Mouse (Mus musculus) adrenal gland, postnatal 4 days (tissue): ENCODE results near the gene Rin1. TPM values are rescaled to one million over a fixed set of nuclear protein-coding genes. Genes with fewer than 3 reads are reported as not detected.
"Not testable (repeated sequence)": the region's sequence is repeated elsewhere in the genome, so short reads cannot be mapped to it uniquely, and the experiment has no call there.

Source experiments
- DNase-seq, 2 experiments: peaks; one replicate each; pipeline ENCODE4 v3.0.0; 2021 to 2022; ENCODE audit warnings: low spot score in 2 of 2, mixed read lengths in 2 of 2
- long read RNA-seq, 2 experiments: library from polyadenylated mRNA; stranded (forward); transcript quantifications; one replicate each; pipeline ENCODE4 v2.0.0; 2021
- total RNA-seq, 2 experiments: library from RNA; stranded (reverse); gene quantifications; 2 replicates each; pipeline ENCODE4 v1.2.3; 2021

Gene Rin1
- 1 to 10 TPM; 5.1 TPM for total RNA-seq
- long read RNA-seq, experiment 1, partial matches to known transcripts: 2 of 3 reads
- long read RNA-seq, experiment 1, other reads (novel, unspliced or antisense): 1 of 3 reads
- long read RNA-seq, experiment 2, full-length matches to known transcripts: 2 of 5 reads
- long read RNA-seq, experiment 2, partial matches to known transcripts: 3 of 5 reads
- long read RNA-seq, experiment 2, other reads (novel, unspliced or antisense): 0 of 5 reads

GRCm38 (mm10) chr19:5050047-5050905 lies at the start of gene Rin1:
Gene Rin1 (plus strand): TSS chr19:5050481.
- no peak for DNase-seq

- DNase-seq: peak; percentile 51 to 59
Observed at GRCm38 (mm10) chr19:5001666-5002406, 48.4 kb upstream of the Rin1 start.

GRCm38 (mm10) chr19:5003644-5004043 lies 46.6 kb upstream of the Rin1 start:
- not testable (repeated sequence) for DNase-seq

- no peak for DNase-seq
Observed at GRCm38 (mm10) chr19:5004925-5005324, 45.4 kb upstream of the Rin1 start.

DNA sequence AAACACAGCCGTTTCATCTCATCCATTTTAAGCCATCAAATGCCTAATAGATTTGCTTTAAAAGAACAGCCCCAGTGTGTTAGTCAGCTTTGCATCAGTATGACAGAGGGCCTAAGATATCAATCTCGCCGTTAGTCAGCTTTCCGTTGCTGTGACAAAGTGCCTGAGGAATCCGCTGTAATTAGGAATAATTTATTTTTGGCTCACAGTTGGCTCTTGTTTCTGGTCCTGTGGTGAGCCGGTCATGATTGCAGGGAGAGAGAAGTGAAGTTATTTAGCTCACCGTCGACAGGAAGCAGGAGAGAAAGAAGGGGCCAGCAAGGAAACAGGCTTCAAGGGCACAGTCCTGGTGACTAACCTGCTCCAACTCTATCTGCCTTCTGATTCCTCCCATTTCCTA lies 37.1 kb upstream of the Rin1 start:
- no peak for DNase-seq

DNA sequence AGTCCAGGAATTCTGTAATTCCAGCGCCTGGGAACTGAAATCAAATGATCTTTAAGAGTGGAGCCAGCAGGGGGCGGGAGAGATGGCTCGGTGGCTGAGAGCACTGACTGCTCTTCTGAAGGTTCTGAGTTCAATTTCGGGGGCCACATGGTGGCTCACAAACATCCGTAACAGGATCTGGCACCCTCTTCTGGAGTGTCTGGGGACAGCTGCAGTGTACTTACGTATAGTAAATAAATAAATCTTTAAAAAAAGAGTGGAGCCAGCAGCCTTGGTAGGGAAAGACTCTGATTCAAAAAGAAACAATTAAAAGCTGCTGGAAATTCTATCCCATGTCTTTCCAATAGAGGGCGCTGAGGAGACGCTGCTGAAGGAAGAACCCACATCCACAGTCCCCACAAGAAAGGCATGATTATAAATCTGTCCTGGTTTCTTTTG lies 35.3 kb upstream of the Rin1 start:
- DNase-seq: no peak

DNA sequence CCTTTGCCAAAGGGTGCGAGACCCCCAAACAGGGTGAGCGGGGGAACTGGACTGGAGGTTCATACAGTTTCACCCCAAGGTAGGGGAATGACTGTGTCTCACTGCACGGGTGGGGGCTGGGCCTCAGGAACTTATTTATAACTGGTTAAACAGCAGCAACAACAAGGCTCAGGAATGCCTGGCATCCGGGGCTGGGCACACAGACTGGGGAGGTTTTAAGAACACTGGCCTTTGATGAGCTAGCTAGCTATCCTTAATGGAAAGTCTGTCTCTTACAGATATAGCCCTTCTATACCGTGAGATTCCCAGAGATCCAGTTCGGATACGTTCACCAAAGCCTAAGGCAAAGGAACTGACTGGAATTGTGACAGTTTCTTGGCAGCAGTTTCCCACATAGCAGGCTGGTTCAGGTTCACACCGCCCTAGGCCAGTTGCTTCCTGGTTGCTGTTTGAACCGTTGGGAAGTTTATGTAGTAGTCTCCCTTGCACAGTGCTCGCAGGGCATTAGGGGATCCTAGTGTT lies 34.0 kb upstream of the Rin1 start:
- DNase-seq: no peak

DNA sequence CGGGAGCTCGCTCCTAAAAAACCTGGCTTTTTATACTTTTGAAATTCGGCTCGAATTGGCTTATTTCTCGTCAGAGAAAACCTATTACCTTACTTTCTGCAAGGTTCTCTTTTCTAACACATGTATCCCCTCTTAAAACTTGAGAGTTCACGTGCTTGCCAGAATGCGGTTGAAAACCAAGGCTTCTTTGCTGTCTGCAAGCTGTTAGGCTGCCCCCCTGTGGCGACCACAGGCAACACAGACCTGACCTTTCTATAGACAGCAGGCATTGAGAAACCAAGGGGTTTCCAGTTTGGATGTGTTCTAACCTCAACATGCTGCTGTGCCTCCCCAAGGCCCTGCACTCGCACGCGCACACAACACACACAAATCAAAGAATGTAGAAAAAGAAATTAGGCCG lies 33.5 kb upstream of the Rin1 start:
- peak in 1 of 2 experiments; percentile 46 for DNase-seq

- DNase-seq: no peak
Observed at GRCm38 (mm10) chr19:5017611-5018010, 32.7 kb upstream of the Rin1 start.

DNA sequence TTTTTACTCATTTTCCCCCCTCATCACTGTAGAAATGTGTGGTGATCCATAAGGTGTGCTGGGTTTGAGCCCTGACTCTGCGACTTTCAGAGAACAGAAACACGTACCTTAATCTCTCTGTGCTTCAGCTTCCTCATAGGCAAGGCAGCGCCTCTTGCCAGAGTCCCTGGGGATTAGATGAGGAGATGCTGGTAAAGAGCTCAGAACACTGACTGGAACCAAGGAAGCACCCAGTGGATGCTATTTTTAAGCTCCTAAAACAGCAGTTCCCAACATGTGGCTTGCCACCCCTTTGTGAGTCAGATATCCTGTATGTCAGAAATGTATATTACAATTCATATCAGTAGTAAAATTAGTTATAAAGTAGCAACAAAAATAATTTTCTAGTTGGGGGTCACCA lies 32.1 kb upstream of the Rin1 start:
- no peak for DNase-seq

DNA sequence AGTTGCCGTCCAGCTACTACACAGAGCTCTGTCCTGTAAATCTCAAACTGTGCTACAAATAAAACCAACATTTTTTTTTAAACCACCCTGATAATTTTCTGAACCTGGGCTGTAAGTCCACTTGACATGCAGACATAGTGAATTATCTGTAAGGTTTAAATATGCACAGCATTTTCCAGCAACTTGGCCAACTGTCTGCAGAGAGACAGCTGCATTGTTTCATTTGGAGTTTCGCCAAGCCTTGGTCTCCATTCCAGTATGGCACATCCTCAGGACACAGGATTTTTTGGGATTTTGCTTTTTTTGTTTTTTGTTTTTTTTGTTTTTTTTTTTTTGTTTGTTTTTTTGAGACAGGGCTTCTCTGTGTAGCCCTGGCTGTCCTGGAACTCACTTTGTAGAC lies 28.9 kb upstream of the Rin1 start:
- DNase-seq: no peak

- DNase-seq: peak; percentile 76 to 84
Observed at GRCm38 (mm10) chr19:5023621-5024479, 26.4 kb upstream of the Rin1 start, which contains the start of gene Slc29a2. Gene Slc29a2 (plus strand): TSS chr19:5023860.

- no peak for DNase-seq
Observed at GRCm38 (mm10) chr19:5026111-5026510, 24.2 kb upstream of the Rin1 start.

DNA sequence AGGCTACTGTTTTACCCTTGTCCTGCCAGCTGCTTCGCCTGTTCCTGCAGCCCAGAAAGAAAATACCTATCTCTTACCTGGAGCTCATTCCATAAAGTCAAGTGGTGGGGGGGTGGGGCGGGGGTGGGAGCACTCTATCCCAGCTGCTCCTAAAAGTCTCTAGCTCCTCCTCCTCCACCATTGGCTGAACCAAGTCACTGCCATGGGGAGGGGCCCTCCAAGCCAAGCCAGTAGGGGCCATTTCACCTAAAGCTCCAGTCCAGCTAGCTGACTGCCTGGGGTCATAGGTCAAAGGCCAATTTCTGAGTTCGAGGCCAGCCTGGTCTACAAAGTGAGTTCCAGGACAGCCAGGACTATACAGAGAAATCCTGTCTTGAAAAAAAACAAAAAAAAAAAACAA lies 17.6 kb upstream of the Rin1 start:
- DNase-seq: no peak

GRCm38 (mm10) chr19:5036577-5036976 lies 13.7 kb upstream of the Rin1 start:
- no peak for DNase-seq

DNA sequence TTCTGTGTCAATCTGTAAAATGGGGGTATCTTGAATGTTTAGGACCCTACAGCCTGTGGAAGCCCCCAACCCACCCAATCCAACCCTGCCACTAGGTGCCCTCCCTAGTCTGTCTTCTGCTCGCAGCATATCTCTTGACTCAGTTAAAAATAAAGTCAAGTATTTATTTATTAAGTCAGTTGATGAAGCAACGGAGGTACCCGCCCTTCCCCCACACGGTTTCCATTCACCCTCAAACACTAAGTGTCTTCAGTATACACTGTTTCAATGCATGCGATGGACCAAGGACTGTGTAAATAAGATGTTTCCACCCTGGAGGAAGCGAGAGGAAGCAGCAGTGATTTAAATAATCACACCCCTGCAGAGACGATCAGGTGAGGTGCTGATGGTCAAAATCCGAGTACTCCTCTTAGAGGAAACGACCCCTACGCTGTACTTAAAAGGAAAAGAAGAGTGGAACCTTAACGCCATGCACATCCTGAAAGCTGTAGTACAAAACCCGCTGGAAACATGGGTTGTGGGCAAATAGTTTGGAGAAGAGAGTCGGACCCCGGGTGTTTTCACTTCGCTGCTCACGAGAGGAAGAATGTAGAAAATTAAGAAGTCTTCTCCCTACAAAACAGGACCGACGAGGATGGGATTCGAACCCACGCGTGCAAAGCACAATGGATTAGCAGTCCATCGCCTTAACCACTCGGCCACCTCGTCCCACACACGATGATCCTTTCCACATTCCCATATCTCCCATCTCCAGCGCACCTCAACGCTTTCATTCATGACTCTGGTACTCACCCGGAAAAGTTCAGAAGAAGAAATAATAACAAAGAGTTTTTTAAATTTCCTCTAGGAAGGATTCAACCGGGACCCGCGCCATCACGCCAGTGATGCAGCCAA lies 12.4 kb upstream of the Rin1 start:
- DNase-seq: peak in 1 of 2 experiments; percentile 63

DNA sequence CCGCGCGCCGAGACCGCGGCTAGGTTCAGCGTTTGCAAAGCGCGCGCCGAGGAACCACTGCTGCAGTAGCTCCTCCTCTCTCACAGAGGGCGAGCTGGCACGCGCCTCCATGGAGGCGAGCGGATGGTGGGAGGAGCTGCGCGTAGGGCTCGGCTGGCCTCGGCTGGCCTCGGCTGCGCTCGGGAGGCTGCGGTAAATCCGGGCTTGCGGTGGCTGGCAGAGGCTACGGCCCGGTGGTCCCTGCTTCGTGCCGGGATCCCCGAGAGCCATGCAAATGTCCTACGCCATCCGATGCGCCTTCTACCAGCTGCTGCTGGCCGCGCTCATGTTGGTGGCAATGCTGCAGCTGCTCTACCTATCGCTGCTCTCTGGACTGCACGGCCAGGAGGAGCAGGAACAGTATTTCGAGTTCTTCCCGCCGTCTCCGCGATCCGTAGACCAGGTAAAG lies 11.5 kb upstream of the Rin1 start, which contains the start of the genes B4gat1 and AC124502.3:
Gene B4gat1 (plus strand): TSS at position 118 of the 448 bp plus-strand sequence.
Gene AC124502.3 (plus strand): TSS at position 183 of the 448 bp plus-strand sequence.
- peak; percentile 72 to 76 for DNase-seq

DNA sequence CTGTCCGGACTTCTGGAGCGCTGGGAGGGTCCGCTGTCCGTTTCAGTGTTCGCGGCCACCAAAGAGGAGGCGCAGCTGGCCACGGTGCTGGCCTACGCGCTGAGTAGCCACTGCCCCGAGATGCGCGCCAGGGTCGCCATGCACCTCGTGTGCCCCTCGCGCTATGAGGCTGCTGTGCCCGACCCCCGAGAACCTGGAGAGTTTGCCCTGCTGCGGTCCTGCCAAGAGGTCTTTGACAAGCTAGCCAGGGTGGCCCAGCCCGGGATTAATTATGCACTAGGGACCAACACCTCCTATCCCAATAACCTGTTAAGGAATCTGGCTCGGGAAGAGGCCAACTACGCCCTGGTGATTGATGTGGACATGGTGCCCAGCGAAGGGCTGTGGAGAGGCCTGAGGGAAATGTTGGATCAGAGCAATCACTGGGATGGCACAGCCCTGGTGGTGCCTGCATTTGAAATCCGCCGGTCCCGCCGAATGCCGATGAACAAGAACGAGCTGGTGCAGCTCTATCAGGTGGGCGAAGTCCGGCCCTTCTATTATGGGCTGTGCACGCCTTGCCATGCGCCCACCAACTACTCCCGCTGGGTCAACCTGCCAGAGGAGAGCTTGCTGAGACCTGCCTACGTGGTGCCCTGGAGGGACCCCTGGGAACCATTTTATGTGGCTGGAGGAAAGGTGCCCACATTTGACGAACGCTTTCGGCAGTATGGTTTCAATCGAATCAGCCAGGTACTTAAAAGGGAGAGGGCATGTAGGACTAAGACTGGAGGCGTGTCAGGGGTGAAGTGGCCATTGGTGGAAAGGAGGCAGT lies 10.8 kb upstream of the Rin1 start:
- DNase-seq: no peak
